Mouse (Mus musculus): ENCODE measurements around the gene Cul7.

GRCm38 (mm10) chr17:46618769-46619682 lies 31.1 kb upstream of the Cul7 start:
- no peak for TF ChIP-seq POLR2AphosphoS2 (IDR thresholded peaks at IDR 0.05; ENCODE audit: insufficient read length, low read depth)
- no peak for TF ChIP-seq TCF12 (IDR thresholded peaks at IDR 0.05; ENCODE audit: insufficient read depth, poor library complexity, severe bottlenecking)
- no peak for TF ChIP-seq USF1 (IDR thresholded peaks at IDR 0.05; ENCODE audit: low read depth)
- TF ChIP-seq CEBPB (IDR thresholded peaks at IDR 0.05; ENCODE audit: insufficient read depth, poor library complexity, severe bottlenecking): no peak
- TF ChIP-seq MYOG (IDR thresholded peaks at IDR 0.05; ENCODE audit: control insufficient read depth in 1 of 3, insufficient read depth in 1 of 3, insufficient read length in 2 of 3, low read depth in 2 of 3): no peak
- TF ChIP-seq POLR2A (IDR thresholded peaks at IDR 0.05; ENCODE audit: insufficient read length, low read depth): no peak
- no peak for TF ChIP-seq E2F4 (IDR thresholded peaks at IDR 0.05; ENCODE audit: insufficient read depth)
